Mouse (Mus musculus) spleen, adult 2 months (tissue): ENCODE results near the gene Tanc1. TPM values are rescaled to one million over a fixed set of nuclear protein-coding genes. Genes with fewer than 3 reads are reported as not detected.

Experiments used
- DNase-seq, 2 experiments: peaks; one replicate each; pipeline versions ENCODE4 v3.0.0 to v3.0.0-alpha.2; 2012 to 2021; ENCODE audit warnings: low spot score in 2 of 2, low read depth in 1 of 2
- H3K27ac ChIP-seq: fragments of 200-500 bp; 2 replicates; pipeline ENCODE4 v1.5.1; 2012; ENCODE audit warnings: low read length, inconsistent platforms; ENCODE audit not compliant: insufficient read depth
- H3K27me3 ChIP-seq: fragments of 200-500 bp; 2 replicates; pipeline ENCODE4 v1.6.1; 2012; ENCODE audit warnings: mild to moderate bottlenecking, moderate library complexity, low read length, inconsistent platforms; ENCODE audit not compliant: control insufficient read depth, insufficient read depth
- H3K36me3 ChIP-seq: fragments of 200-500 bp; 2 replicates; pipeline ENCODE4 v1.6.1; 2012; ENCODE audit warnings: mild to moderate bottlenecking, low read length, inconsistent platforms; ENCODE audit not compliant: control insufficient read depth, insufficient read depth
- H3K4me1 ChIP-seq: fragments of 200-500 bp; 2 replicates; pipeline ENCODE4 v1.6.1; 2011; ENCODE audit warnings: inconsistent platforms; ENCODE audit not compliant: control insufficient read depth, insufficient read depth, insufficient read length
- H3K4me3 ChIP-seq: fragments of 200-500 bp; 2 replicates; pipeline ENCODE4 v1.5.1; 2011; ENCODE audit warnings: mild to moderate bottlenecking, inconsistent platforms; ENCODE audit not compliant: insufficient read depth, insufficient read length; ENCODE audit errors: extremely low read depth
- CTCF ChIP-seq: fragments of 200-500 bp; IDR thresholded peaks from 2 replicates; pipeline ENCODE4 v1.5.1; 2011; ENCODE audit warnings: mild to moderate bottlenecking, inconsistent platforms; ENCODE audit not compliant: insufficient read depth, insufficient read length, insufficient replicate concordance; ENCODE audit errors: extremely low read depth
- POLR2A ChIP-seq: fragments of 200-500 bp; IDR thresholded peaks from 2 replicates; pipeline ENCODE4 v1.6.1; 2011; ENCODE audit warnings: low read depth, low read length, inconsistent platforms
- WGBS: fragments of 180-500 bp; shearing (Covaris S2); methylation state at CpG from one replicate; pipeline ENCODE4 v1.1.7; 2018; 5-methylcytosine and 5-hydroxymethylcytosine counted together
- polyA plus RNA-seq: library from polyadenylated mRNA; depleted of rRNA; stranded (reverse); fragments of >200 nt; gene quantifications from 2 replicates; pipeline ENCODE4 v1.2.3, GENCODE M21; 2012

The Tanc1 gene
- polyA plus RNA-seq, 1 experiment = 5.5 TPM

DNA sequence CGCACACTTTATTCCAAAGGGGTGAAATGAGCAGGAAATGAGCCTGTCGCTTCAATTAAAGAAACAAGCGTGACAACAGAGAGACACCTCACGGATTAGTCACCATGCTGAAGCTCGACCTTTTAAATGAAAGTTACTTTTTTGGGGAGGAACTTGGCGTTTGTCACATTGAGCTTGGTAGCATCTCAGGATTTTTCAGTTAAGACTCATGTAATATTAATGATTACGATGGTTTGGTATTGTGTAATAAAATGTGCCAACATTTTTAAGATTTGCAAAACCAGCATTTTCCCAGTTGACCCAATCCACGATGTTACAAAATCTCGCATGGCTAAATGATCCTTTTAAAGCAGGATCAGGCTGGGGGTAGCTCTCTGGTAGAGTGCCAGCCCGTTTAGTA, 153.8 kb downstream of the Tanc1 start:
- no peaks in the 10 kb centered on the region for H3K4me1 ChIP-seq
- no peak for DNase-seq
- WGBS = 85% methylated on average over 10 of the region's 10 CpGs
- H3K27me3 ChIP-seq = no peaks in the 10 kb centered on the region
- no peak overlapping the region for H3K27ac ChIP-seq
- TF ChIP-seq CTCF = no peak
- no peak for TF ChIP-seq POLR2A
- no peak overlapping the region for H3K4me3 ChIP-seq
- no peaks in the 10 kb centered on the region for H3K36me3 ChIP-seq

DNA sequence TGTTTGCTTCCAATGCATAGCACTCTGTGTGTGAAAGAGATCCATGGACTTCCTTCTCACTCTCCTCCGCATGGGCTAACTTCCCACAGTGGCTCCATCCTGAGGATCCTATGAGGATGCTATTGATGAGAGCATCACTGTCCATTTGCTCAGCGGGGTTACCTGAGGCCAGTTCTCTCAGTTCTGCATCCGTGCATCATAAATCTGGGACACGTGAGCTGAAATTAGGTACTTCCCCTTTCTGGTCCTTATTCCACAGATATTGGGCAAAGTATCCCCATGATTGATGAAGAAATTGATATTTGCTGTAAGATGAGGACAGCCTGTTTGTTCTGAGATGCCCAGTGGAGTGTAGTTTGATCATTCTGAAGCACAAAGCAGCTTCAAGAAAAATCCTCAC, 156.1 kb downstream of the Tanc1 start:
- DNase-seq = no peak
- no peak overlapping the region for H3K4me3 ChIP-seq
- no peaks in the 10 kb centered on the region for H3K27me3 ChIP-seq
- 85% methylated on average over 4 of the region's 4 CpGs for WGBS
- no peak overlapping the region for H3K27ac ChIP-seq
- no peaks in the 10 kb centered on the region for H3K36me3 ChIP-seq
- no peaks in the 10 kb centered on the region for H3K4me1 ChIP-seq
- TF ChIP-seq POLR2A (no peak), CTCF (no peak)

DNA sequence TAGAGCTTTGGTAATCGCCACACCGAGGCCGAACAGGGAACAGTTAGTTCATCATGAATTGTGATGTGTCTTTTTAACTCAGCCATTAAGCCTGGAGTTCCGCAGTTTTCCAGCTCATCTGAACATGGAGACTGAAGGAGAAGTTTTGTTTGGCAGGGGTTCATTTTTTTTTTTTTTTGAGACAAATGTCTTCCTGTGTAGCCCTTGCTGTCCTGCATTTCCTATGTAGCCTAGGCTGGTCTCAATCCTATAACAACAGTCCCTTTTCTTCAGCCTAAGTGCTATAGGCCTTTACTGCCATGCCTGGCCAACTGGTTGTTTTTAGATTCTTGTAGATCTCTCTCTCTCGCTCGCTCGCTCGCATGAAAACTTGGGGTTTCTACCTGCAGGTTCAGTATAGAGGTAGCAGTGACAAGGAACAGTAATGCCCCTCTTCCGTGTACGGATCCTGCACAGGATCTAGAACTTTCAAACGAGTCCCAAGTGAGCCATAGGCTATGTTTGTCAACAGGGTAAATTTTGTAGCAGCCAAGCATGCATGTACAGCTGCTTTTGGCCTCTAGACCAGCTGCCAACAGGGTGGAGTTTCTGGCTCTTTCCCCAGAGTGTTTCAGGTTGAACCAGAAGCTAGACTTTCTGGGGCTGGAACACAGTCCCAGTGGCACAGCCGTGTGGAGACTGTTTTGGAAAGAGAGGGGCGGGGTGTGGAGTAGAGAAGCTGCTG, 157.0 kb downstream of the Tanc1 start:
- no peak overlapping the region for H3K27ac ChIP-seq
- no peak for TF ChIP-seq CTCF
- TF ChIP-seq POLR2A = no peak
- H3K27me3 ChIP-seq = no peaks in the 10 kb centered on the region
- no peak for DNase-seq
- WGBS = 84% methylated on average over 13 of the region's 13 CpGs
- no peaks in the 10 kb centered on the region for H3K36me3 ChIP-seq
- H3K4me1 ChIP-seq = no peaks in the 10 kb centered on the region
- H3K4me3 ChIP-seq = no peak overlapping the region

DNA sequence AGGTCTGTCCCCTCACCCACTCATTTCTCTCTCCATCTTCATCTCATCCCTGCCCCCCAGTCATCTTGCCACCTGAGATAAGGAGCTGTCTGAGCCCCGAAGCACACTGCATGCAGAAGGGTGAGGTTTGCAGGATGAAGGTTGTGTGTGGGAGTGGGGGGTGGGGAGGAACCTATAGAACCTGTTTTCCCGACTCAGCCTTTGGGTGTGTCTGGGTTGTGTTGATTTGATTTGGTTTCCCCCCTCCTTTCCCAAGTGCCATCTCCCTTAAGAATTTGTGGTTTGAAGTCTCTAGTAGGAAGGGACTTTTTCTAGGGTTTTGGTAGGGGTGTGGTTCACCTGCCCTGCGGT, 157.5 kb downstream of the Tanc1 start:
- no peak for TF ChIP-seq CTCF
- TF ChIP-seq POLR2A = no peak
- Histone ChIP-seq H3K4me3 (no peak overlapping the region), H3K27ac (no peak overlapping the region), H3K4me1 (no peaks in the 10 kb centered on the region), H3K27me3 (no peaks in the 10 kb centered on the region), H3K36me3 (no peaks in the 10 kb centered on the region)
- 67% methylated on average over 3 of the region's 3 CpGs for WGBS
- no peak for DNase-seq

DNA sequence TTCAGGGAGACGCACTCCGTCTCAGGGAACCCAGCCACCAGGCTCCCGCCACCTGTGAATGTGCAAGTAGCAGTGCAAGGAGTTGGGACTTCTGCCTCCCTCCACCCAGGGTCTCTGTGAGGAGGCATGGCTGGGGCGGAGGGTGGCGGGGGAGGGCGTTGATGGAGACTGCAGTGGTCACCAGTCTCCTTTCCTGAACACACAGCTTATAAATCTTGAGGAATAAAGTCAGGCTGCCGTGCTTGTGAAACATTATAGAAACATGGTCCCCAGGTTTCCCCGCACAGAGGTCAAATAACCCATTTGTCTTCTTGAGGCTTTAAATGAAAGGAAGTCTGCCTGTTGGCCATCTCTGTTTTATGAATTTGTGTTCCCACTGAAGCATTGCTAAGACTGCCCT, 159.9 kb downstream of the Tanc1 start:
- no peaks in the 10 kb centered on the region for H3K4me1 ChIP-seq
- no peak overlapping the region for H3K27ac ChIP-seq
- H3K36me3 ChIP-seq = no peaks in the 10 kb centered on the region
- 79% methylated on average over 8 of the region's 8 CpGs for WGBS
- no peak for DNase-seq
- H3K4me3 ChIP-seq = no peak overlapping the region
- no peak for TF ChIP-seq CTCF
- no peak for TF ChIP-seq POLR2A
- H3K27me3 ChIP-seq = no peaks in the 10 kb centered on the region

DNA sequence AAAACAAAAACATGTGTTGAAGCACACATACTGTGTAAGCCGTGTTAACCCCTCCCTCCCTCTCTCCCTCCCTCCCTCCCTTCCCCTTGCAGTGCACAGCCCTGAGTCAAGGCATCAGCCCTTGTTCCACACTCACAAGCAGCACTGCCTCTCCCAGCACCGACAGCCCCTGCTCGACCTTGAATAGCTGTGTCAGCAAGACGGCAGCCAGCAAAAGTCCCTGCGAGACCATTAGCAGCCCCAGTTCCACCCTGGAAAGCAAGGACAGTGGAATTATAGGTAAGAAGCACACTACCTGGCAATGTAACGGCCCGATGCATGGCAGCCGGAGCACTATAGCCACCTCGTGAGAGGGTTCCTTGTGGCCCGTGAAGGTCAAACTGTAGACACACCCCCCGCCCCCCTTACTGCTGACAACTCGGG, 160.4 kb downstream of the Tanc1 start:
- TF ChIP-seq CTCF = no peak
- no peak for TF ChIP-seq POLR2A
- WGBS = 67% methylated on average over 12 of the region's 12 CpGs
- DNase-seq = no peak
- Histone ChIP-seq H3K36me3 (no peaks in the 10 kb centered on the region), H3K27ac (no peak overlapping the region), H3K4me3 (no peak overlapping the region), H3K4me1 (no peaks in the 10 kb centered on the region), H3K27me3 (no peaks in the 10 kb centered on the region)

DNA sequence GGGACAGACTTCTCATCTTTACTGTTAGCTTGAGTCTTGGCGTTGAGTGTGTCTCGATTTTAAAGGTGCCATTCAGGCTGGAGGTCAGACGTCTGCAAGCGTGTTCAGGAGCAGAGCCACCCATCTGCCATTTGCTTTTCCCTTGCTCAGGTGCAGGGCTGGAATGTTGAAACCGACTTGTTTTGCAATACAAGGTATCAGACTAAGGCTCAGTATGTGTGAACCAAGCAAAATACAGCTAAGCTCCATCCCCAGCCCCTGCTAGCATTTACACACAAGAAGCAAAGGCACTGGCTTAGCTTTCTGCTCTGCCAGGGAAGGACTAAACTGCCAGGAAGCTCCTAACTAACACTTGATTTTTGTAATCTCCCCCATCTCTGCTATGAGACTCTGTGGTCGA, 162.5 kb downstream of the Tanc1 start:
- Histone ChIP-seq H3K27me3 (no peaks in the 10 kb centered on the region), H3K27ac (no peak overlapping the region), H3K4me1 (no peaks in the 10 kb centered on the region), H3K36me3 (no peaks in the 10 kb centered on the region), H3K4me3 (no peak overlapping the region)
- TF ChIP-seq POLR2A (no peak), CTCF (no peak)
- whole genome bisulfite sequencing = 88% methylated on average over 6 of the region's 6 CpGs
- no peak for DNase-seq
